Mouse (Mus musculus) heart, postnatal 0 days (tissue): ENCODE data around the gene Sap25. TPM values are rescaled to one million over a fixed set of nuclear protein-coding genes. Genes with fewer than 3 reads are reported as not detected.

ENCODE experiments used
- ATAC-seq: fragments of 200-750 bp; cut with Nextera tagmentation; 2 replicates; pipeline ENCODE4 v1.8.0; 2017; ENCODE audit warnings: low read depth, moderate number of reproducible peaks, moderate library complexity; ENCODE audit not compliant: insufficient read depth
- DNase-seq: peaks from one replicate; pipeline ENCODE4 v3.0.0-alpha.2; 2016; ENCODE audit warnings: low spot score
- H3K27ac ChIP-seq: fragments of 300-500 bp; sonication (generic); 2 replicates; pipeline ENCODE4 v1.5.1; 2014; ENCODE audit warnings: low read depth, mild to moderate bottlenecking
- H3K27me3 ChIP-seq: fragments of 300-500 bp; sonication (generic); 2 replicates; pipeline ENCODE4 v1.6.1; 2014; ENCODE audit warnings: low read length, mixed read lengths; ENCODE audit not compliant: control insufficient read depth, insufficient read depth
- H3K36me3 ChIP-seq: fragments of 300-500 bp; sonication (generic); replicated peaks from 2 replicates; pipeline ENCODE4 v1.6.1; 2014; ENCODE audit warnings: low read length, mixed read lengths; ENCODE audit not compliant: control insufficient read depth, insufficient read depth
- H3K4me1 ChIP-seq: fragments of 300-500 bp; sonication (generic); 2 replicates; pipeline ENCODE4 v1.6.1; 2014; ENCODE audit warnings: antibody characterized with exemption; ENCODE audit not compliant: control insufficient read depth, insufficient read depth
- H3K4me2 ChIP-seq: fragments of 300-500 bp; sonication (generic); 2 replicates; pipeline ENCODE4 v1.6.1; 2014; ENCODE audit warnings: low read depth, mild to moderate bottlenecking, low read length, moderate library complexity
- H3K4me3 ChIP-seq: fragments of 300-500 bp; sonication (generic); 2 replicates; pipeline ENCODE4 v1.5.1; 2014; ENCODE audit warnings: low read depth, low read length
- H3K9ac ChIP-seq: fragments of 300-500 bp; sonication (generic); replicated peaks from 2 replicates; pipeline ENCODE4 v1.6.1; 2014; ENCODE audit warnings: low read depth, low read length, mixed read lengths
- H3K9me3 ChIP-seq: fragments of 300-500 bp; sonication (generic); replicated peaks from 2 replicates; pipeline ENCODE4 v1.6.1; 2016; ENCODE audit warnings: low read length; ENCODE audit not compliant: control insufficient read depth
- CTCF ChIP-seq: IDR thresholded peaks from 2 replicates; pipeline ENCODE4 v1.5.1; 2016; ENCODE audit warnings: antibody characterized with exemption, control low read depth, low read depth
- EP300 ChIP-seq: IDR thresholded peaks from 2 replicates; pipeline ENCODE4 v1.6.1; 2016; ENCODE audit warnings: antibody characterized with exemption, low read depth
- WGBS: fragments of 180-500 bp; shearing (Covaris S2); extraction: QIAGEN DNeasy Blood & Tissue Kit; methylation state at CpG from one replicate; pipeline ENCODE4 v1.1.7; 2014; 5-methylcytosine and 5-hydroxymethylcytosine counted together
- polyA plus RNA-seq: library from polyadenylated mRNA; unstranded; fragments of >200 nt; fragmentation: Nextera tagmentation; extraction: Ambion mirVana; gene quantifications from 2 replicates; pipeline ENCODE4 v1.2.1, GENCODE M21; 2015
- total RNA-seq: library from RNA; depleted of rRNA; stranded (reverse); fragments of >200 nt; gene quantifications from 2 replicates; pipeline ENCODE4 v1.2.3, GENCODE M21; 2014; ENCODE audit warnings: low replicate concordance

Sap25 gene
- total and polyA plus RNA-seq, 2 experiments from 2014 or later = 1.5 to 10.4 TPM

DNA sequence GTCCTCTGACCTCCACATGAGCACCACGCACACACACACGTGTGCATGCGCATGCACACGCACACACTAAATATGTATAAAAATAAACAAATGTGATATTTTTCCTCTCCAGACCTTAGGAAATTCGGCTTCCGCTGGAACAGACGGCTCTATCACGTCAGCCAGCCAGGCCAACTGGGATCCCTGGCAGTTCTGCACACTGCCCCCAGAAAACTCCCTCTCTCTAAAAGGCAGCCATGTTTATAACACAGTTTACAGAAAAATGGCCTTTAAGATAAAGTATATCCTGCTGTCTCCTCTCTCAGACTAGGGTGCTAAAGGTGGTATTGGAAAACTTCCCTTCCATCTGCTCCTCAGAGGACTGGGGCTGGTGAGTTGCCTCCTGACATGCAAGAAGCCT, 36.7 kb downstream of the Sap25 start:
- no peaks in the 10 kb centered on the region; the same call in 1 of the 2 replicates for H3K36me3 ChIP-seq
- WGBS = 88% methylated on average over 8 of the region's 8 CpGs
- no peaks in the 10 kb centered on the region for H3K9me3 ChIP-seq
- no peak for DNase-seq
- TF ChIP-seq EP300 (no peak), CTCF (no peak)
- H3K4me1 ChIP-seq = 0 out of 2 replicates have a peak, but pooled peaks cover under 1% of the 10 kb centered on the region
- no peak overlapping the region for H3K27ac ChIP-seq
- no peak overlapping the region for H3K4me3 ChIP-seq
- no peak overlapping the region for H3K4me2 ChIP-seq
- ATAC-seq = no peak
- no peaks in the 10 kb centered on the region for H3K27me3 ChIP-seq
- H3K9ac ChIP-seq = no peak overlapping the region

DNA sequence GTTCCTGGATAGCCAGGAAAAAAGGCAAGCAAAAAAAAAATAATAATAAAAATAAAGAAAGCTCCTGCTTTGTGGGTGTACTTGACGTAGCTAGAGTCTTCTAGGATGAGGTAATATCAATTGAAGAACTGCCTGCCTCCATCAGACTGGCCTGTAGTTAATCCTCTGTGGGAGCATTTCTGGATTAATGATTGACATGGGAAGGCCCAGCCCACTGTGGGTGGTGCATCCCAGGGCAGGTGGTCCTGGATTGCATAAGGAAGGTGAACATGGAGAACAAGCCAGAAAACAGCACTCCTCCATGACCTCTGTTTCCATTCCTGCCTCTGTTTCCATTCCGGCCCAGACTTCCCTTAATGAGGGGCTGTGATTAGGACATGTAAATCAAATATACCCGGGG, 37.6 kb downstream of the Sap25 start:
- no peak overlapping the region for H3K27ac ChIP-seq
- no peaks in the 10 kb centered on the region for H3K9me3 ChIP-seq
- H3K4me2 ChIP-seq = no peak overlapping the region
- no peak overlapping the region for H3K9ac ChIP-seq
- 90% methylated on average over 3 of the region's 3 CpGs for WGBS
- H3K36me3 ChIP-seq = no peaks in the 10 kb centered on the region; the same call in 1 of the 2 replicates
- no peaks in the 10 kb centered on the region for H3K27me3 ChIP-seq
- ATAC-seq = no peak
- TF ChIP-seq CTCF (no peak), EP300 (no peak)
- no peak for DNase-seq
- no peak overlapping the region for H3K4me3 ChIP-seq
- peaks cover 9% of the 10 kb centered on the region for H3K4me1 ChIP-seq

DNA sequence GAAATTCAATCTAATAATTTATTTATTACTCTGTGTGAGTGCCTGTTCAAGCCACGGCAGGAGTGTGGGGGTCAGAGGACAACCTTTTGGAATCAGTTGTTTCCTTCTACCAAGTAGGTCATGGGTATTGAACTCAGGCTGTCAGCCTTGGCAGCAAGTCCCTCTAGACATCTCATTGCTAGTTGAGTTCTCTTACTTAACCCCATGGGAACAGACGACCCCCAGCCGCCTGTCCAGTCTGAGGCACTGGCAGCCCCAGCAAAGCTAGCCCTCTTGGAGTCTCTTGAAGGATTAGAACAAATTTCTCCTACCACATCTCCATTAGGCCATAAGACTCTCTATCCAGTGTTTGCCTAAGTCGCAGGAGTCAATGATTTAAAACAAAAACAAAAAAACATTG, 38.6 kb downstream of the Sap25 start:
- Histone ChIP-seq H3K9me3 (no peaks in the 10 kb centered on the region), H3K9ac (no peak overlapping the region), H3K4me3 (no peak overlapping the region), H3K4me1 (peaks cover 11% of the 10 kb centered on the region), H3K27ac (no peak overlapping the region), H3K36me3 (no peaks in the 10 kb centered on the region; the same call in 1 of the 2 replicates), H3K4me2 (no peak overlapping the region), H3K27me3 (no peaks in the 10 kb centered on the region)
- WGBS = 90% methylated on average over 4 of the region's 4 CpGs
- no peak for DNase-seq
- TF ChIP-seq CTCF (no peak), EP300 (no peak)
- no peak for ATAC-seq

DNA sequence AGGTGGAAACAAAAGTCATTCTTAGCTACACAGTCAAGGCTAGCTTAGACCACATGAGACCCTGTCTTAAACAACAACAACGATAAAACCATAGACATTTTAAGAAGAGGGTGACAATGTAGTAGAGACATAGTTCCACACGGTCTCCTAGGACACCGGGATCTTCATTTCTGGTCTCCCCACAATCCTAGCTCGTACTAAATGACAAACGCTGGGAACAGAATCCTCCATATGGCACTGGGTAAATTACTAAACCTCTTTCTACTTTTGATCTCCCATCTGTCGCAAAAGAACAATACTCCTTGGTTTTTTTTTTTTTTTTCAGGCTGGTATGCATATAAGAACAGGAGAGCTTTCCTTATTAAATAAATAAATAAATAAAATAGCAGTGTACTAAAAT, 41.4 kb downstream of the Sap25 start:
- H3K36me3 ChIP-seq = no peaks in the 10 kb centered on the region; the same call in 1 of the 2 replicates
- peak overlapping the region; percentile 65 for H3K4me3 ChIP-seq
- H3K4me2 ChIP-seq = peak overlapping the region; percentile 15; the same call in 1 of the 2 replicates
- H3K4me1 ChIP-seq = peaks cover 11% of the 10 kb centered on the region
- ATAC-seq = no peak
- no peaks in the 10 kb centered on the region for H3K9me3 ChIP-seq
- no peak for DNase-seq
- no peak overlapping the region for H3K27ac ChIP-seq
- TF ChIP-seq EP300 = no peak
- TF ChIP-seq CTCF = no peak
- H3K9ac ChIP-seq = no peak overlapping the region
- H3K27me3 ChIP-seq = no peaks in the 10 kb centered on the region
- WGBS = 91% methylated on average over 6 of the region's 6 CpGs

DNA sequence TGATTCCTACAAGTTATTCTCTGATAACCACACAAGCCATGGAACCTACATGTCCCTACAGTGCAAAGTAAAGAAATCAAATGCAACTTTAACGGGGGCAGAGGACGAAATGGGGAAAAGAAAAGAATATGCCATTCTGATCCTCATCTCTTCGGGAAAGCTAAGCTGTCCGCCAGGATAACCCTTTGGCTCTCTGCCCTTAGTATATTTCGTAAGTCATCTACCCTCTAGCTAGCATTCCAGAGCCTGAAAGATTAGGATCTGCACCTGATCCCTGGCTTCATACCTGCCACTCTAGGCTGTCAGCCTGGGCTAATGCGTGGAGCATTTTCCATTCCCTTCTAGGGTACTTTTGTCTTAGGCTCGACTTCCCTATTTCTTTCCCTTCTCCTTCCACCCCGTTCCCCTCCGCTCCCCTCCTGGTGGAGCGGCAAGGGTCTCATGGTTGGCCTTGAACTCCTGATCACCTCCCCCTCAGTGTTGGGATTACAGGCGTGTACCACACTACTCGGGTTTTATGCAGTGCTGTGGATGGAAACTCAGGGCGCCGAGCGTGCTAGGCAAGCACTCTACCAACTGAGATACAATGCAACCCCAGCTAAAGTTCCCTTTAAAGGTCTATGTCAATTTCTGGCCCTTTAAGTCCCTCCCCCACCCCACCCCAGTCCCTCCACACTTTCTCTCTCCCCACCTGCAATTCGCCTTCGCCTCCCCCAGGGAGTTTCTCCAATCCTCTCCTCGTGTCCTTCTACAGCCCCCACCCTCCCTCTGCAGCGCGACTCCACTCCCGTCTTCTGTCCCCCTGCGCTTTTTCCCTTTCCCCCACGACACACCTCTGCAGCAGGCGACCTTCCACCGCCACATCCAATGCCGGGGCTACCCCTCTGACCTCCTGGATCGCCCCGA, 42.5 kb downstream of the Sap25 start:
- TF ChIP-seq EP300 = no peak
- TF ChIP-seq CTCF = no peak
- peaks cover 11% of the 10 kb centered on the region for H3K4me1 ChIP-seq
- peak overlapping the region; percentile 65 for H3K4me3 ChIP-seq
- peak overlapping the region; percentile 85 for H3K4me2 ChIP-seq
- peak overlapping the region; percentile 50 for H3K9ac ChIP-seq
- peak overlapping the region; percentile 50 for H3K27ac ChIP-seq
- ATAC-seq (no peak), DNase-seq (no peak)
- H3K27me3 ChIP-seq = no peaks in the 10 kb centered on the region
- WGBS = 7% methylated on average over 28 of the region's 28 CpGs
- H3K36me3 ChIP-seq = no peaks in the 10 kb centered on the region; the same call in 1 of the 2 replicates
- no peaks in the 10 kb centered on the region for H3K9me3 ChIP-seq
